Mouse (Mus musculus) CH12.LX (cell line): Measurements from ENCODE around the gene Rfx2. TPM values are rescaled to one million over a fixed set of nuclear protein-coding genes. Genes with fewer than 3 reads are reported as not detected.

Experiments
- DNase-seq: peaks from one replicate; pipeline ENCODE4 v3.0.0-alpha.2; 2013; ENCODE audit errors: extremely low read depth
- H3K27ac ChIP-seq: 2 replicates; pipeline ENCODE4 v1.5.1; 2012; ENCODE audit warnings: low read depth, mild to moderate bottlenecking, control low read depth, moderate library complexity; ENCODE audit not compliant: insufficient read depth
- H3K27me3 ChIP-seq: replicated peaks from 2 replicates; pipeline ENCODE3; 2012; ENCODE audit warnings: inconsistent platforms
- H3K36me3 ChIP-seq, 2 experiments: replicated peaks in 1 of 2; 2 replicates each; pipeline versions ENCODE3 to v1.6.1; 2012; ENCODE audit warnings: inconsistent platforms in 1 of 2, low read length in 1 of 2, mild to moderate bottlenecking in 1 of 2, mixed read lengths in 1 of 2, moderate library complexity in 1 of 2; ENCODE audit not compliant: control insufficient read depth in 1 of 2, insufficient read depth in 1 of 2
- H3K4me1 ChIP-seq, 2 experiments: 2 replicates each; pipeline ENCODE4 v1.6.1; 2012; ENCODE audit warnings: inconsistent platforms in 1 of 2, moderate library complexity in 1 of 2; ENCODE audit not compliant: insufficient read depth in 2 of 2, control insufficient read depth in 1 of 2
- H3K4me2 ChIP-seq: 2 replicates; pipeline ENCODE4 v1.6.1; 2012; ENCODE audit warnings: low read depth, mild to moderate bottlenecking, control low read depth; ENCODE audit not compliant: poor library complexity, insufficient read depth, severe bottlenecking
- H3K4me3 ChIP-seq, 3 experiments: fragments of 150-350 bp in 1 of 3; sonication (generic) in 1 of 3; replicated peaks in 1 of 3; 2 replicates each; pipeline versions ENCODE3 to v1.5.1; 2011 to 2012; ENCODE audit warnings: low read depth in 2 of 3, low read length in 2 of 3, mild to moderate bottlenecking in 2 of 3, moderate library complexity in 2 of 3, control low read depth in 1 of 3, improper control_type of control experiment in 1 of 3, inconsistent platforms in 1 of 3, mixed read lengths in 1 of 3; ENCODE audit not compliant: poor library complexity in 1 of 3
- H3K79me2 ChIP-seq: replicated peaks from 2 replicates; pipeline ENCODE4 v1.6.1; 2012; ENCODE audit warnings: mild to moderate bottlenecking, moderate library complexity; ENCODE audit not compliant: control insufficient read depth, poor library complexity, insufficient read depth, severe bottlenecking; ENCODE audit errors: extremely low read depth
- H3K9ac ChIP-seq: 2 replicates; pipeline ENCODE4 v1.6.1; 2012; ENCODE audit warnings: low read depth, mild to moderate bottlenecking, control low read depth, moderate library complexity; ENCODE audit not compliant: insufficient read depth
- H3K9me3 ChIP-seq: replicated peaks from 2 replicates; pipeline ENCODE3; 2012; ENCODE audit warnings: low read length, inconsistent platforms, mixed read lengths
- CHD2 ChIP-seq: IDR thresholded peaks from 2 replicates; pipeline ENCODE4 v1.6.1; 2011; ENCODE audit warnings: low read length, improper control_type of control experiment
- E2F4 ChIP-seq: IDR thresholded peaks from 2 replicates; pipeline ENCODE4 v1.6.1; 2011; ENCODE audit warnings: low read depth, low read length, improper control_type of control experiment; ENCODE audit not compliant: insufficient replicate concordance
- ELF1 ChIP-seq: IDR thresholded peaks from 2 replicates; pipeline ENCODE4 v1.6.1; 2014; ENCODE audit warnings: low read depth, mild to moderate bottlenecking, inconsistent platforms, low read length, improper control_type of control experiment
- EP300 ChIP-seq: IDR thresholded peaks from 2 replicates; pipeline ENCODE4 v1.6.1; 2011; ENCODE audit warnings: low read length, improper control_type of control experiment
- ETS1 ChIP-seq: conservative IDR thresholded peaks from 2 replicates; pipeline ENCODE4 v1.6.1; 2012; ENCODE audit warnings: low read depth, mild to moderate bottlenecking, inconsistent platforms, low read length, improper control_type of control experiment, moderate library complexity
- GABPA ChIP-seq: IDR thresholded peaks from 2 replicates; pipeline ENCODE4 v1.6.1; 2012; ENCODE audit warnings: low read depth, low read length, improper control_type of control experiment, inconsistent platforms; ENCODE audit not compliant: insufficient replicate concordance
- JUN ChIP-seq: IDR thresholded peaks from 2 replicates; pipeline ENCODE4 v1.6.1; 2011; ENCODE audit warnings: low read depth, mild to moderate bottlenecking, low read length, improper control_type of control experiment, moderate library complexity; ENCODE audit not compliant: insufficient read depth
- KAT2A ChIP-seq: IDR thresholded peaks from 2 replicates; pipeline ENCODE4 v1.6.1; 2012; ENCODE audit warnings: low read length, improper control_type of control experiment, inconsistent platforms; ENCODE audit not compliant: insufficient replicate concordance
- MAFK ChIP-seq: IDR thresholded peaks from 2 replicates; pipeline ENCODE4 v1.6.1; 2011; ENCODE audit warnings: low read length, improper control_type of control experiment; ENCODE audit not compliant: insufficient replicate concordance
- MXI1 ChIP-seq: IDR thresholded peaks from 2 replicates; pipeline ENCODE4 v1.6.1; 2011; ENCODE audit warnings: mild to moderate bottlenecking, low read depth, low read length, improper control_type of control experiment
- NELFE ChIP-seq: IDR thresholded peaks from 2 replicates; pipeline ENCODE4 v1.6.1; 2011; ENCODE audit warnings: low read depth, low read length, improper control_type of control experiment
- NRF1 ChIP-seq: IDR thresholded peaks from 2 replicates; pipeline ENCODE4 v1.6.1; 2014; ENCODE audit warnings: low read depth, mild to moderate bottlenecking, inconsistent platforms, low read length, improper control_type of control experiment, moderate library complexity
- POLR2A ChIP-seq: IDR thresholded peaks from 2 replicates; pipeline ENCODE4 v1.6.1; 2011; ENCODE audit warnings: low read depth, mild to moderate bottlenecking, improper control_type of control experiment, low read length
- RCOR1 ChIP-seq: conservative IDR thresholded peaks from 2 replicates; pipeline ENCODE4 v1.6.1; 2012; ENCODE audit warnings: low read depth, mild to moderate bottlenecking, inconsistent platforms, low read length, improper control_type of control experiment
- SIN3A ChIP-seq: IDR thresholded peaks from 2 replicates; pipeline ENCODE4 v1.6.1; 2012; ENCODE audit warnings: low read length, improper control_type of control experiment, inconsistent platforms
- TBP ChIP-seq: conservative IDR thresholded peaks from 2 replicates; pipeline ENCODE4 v1.6.1; 2011; ENCODE audit warnings: low read depth, low read length, improper control_type of control experiment
- USF2 ChIP-seq: conservative IDR thresholded peaks from 2 replicates; pipeline ENCODE4 v1.6.1; 2011; ENCODE audit warnings: low read depth, low read length, improper control_type of control experiment
- ZC3H11A ChIP-seq: IDR thresholded peaks from 2 replicates; pipeline ENCODE4 v1.6.1; 2012; ENCODE audit warnings: low read depth, mild to moderate bottlenecking, inconsistent platforms, low read length, improper control_type of control experiment
- ZKSCAN1 ChIP-seq: IDR thresholded peaks from 2 replicates; pipeline ENCODE4 v1.6.1; 2012; ENCODE audit warnings: low read depth, inconsistent platforms, low read length, improper control_type of control experiment, borderline replicate concordance
- ZNF384 ChIP-seq: IDR thresholded peaks from 2 replicates; pipeline ENCODE4 v1.6.1; 2012; ENCODE audit warnings: low read depth, low read length, improper control_type of control experiment, inconsistent platforms
- dilution Hi-C: fragments of 300-500 bp; cut with MboI; formaldehyde crosslinking; loops from 2 replicates; pipeline ENCODE4 v1.14.3; 2020; ENCODE audit warnings: low sequenced_read_pairs; ENCODE audit not compliant: extremely low pct_unique_long_range_greater_than_20kb, extremely low pct_ligation_motif_present
- in situ Hi-C: fragments of 300-500 bp; cut with MboI; formaldehyde crosslinking; loops from 3 replicates; pipeline ENCODE4 v1.14.3; 2019; ENCODE audit warnings: low sequenced_read_pairs, low pct_ligation_motif_present, low pct_unique_long_range_greater_than_20kb, mixed read lengths
- polyA plus RNA-seq: library from polyadenylated mRNA; unstranded; fragments of >175 nt; gene quantifications from 2 replicates; pipeline ENCODE4 v1.2.1, GENCODE M21; 2012; ENCODE audit warnings: low read depth; ENCODE audit not compliant: insufficient read length
- total RNA-seq, 2 experiments: library from RNA; depleted of rRNA; stranded (reverse); fragments of 300-350 nt in 1 of 2; fragments of >200 nt in 1 of 2; gene quantifications; 2 replicates each; pipeline ENCODE4 v1.2.3; 2012 to 2014

Gene Rfx2
- total and polyA plus RNA-seq, 3 experiments, result 0.16 to 1.1 (median 0.34) TPM

DNA sequence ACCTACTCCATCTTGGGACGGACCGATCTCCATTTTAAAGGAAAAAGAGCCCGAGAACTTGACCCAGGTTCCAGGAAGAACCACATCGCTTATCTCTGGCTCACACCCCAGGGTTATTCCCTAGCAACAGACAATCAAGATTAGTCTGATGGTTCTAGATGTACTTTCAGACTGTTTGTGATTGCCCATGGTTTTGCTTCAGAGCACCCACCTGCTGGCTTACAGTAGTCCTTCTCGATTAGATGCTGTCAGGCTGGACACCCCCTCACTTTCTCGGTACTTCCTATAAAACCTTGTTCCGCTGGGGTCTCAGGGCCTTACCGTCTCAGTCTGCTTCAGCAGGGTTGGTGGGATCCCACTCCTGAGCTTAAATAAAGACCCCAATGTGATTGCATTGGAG is 5.5 kb upstream of the Rfx2 start:
- TF ChIP-seq ZC3H11A, result no peak
- no peak for TF ChIP-seq NRF1
- no peak for TF ChIP-seq NELFE
- no peak for TF ChIP-seq E2F4
- TF ChIP-seq KAT2A, result no peak
- TF ChIP-seq, all 38 proteins: peak for 0
- H3K27ac ChIP-seq, result no peak overlapping the region
- in situ Hi-C loops, result no loop called here

DNA sequence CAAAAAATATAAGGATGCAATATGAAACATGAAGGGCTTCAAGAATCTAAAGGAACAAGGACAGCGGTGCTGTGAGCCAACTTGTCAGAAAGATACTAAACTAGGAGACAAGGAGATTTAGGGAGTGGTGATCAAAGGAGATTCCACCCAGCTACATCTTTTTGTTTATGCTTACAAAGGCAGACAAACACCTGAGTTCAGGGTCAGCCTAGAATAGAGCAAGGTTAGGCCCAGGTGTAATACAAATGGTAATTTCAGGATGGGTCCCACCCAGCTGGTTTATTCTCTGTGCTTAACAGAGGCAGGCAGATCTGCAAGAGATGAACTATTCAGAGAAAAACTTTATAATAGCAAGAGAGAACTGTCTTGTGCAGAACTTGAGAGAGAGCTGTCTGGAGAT is 2.6 kb upstream of the Rfx2 start:
- Histone ChIP-seq H3K9me3 (no peaks in the 10 kb centered on the region), H3K9ac (no peak overlapping the region), H3K4me1 (peaks cover 0 to 4% of the 10 kb centered on the region in 2 experiments; a peak in 2 of 4 replicates), H3K27ac (no peak overlapping the region), H3K27me3 (peaks cover 80% of the 10 kb centered on the region), H3K4me2 (no peak overlapping the region), H3K79me2 (no peaks in the 10 kb centered on the region), H3K4me3 (no peak overlapping the region), H3K36me3 (no peaks in the 10 kb centered on the region)
- dilution Hi-C loops, result no loop called here
- DNase-seq, result no peak
- TF ChIP-seq ZNF384, result no peak
- no peak for TF ChIP-seq NRF1
- TF ChIP-seq MAFK, result no peak
- no peak for TF ChIP-seq GABPA
- no peak for TF ChIP-seq ELF1
- no peak for TF ChIP-seq EP300
- TF ChIP-seq RCOR1, result no peak
- no peak for TF ChIP-seq TBP
- TF ChIP-seq CHD2, result no peak
- TF ChIP-seq E2F4, result no peak
- TF ChIP-seq POLR2A, result no peak
- no peak for TF ChIP-seq USF2
- TF ChIP-seq MXI1, result no peak
- TF ChIP-seq ZKSCAN1, result no peak
- TF ChIP-seq SIN3A, result no peak
- TF ChIP-seq ETS1, result no peak
- no peak for TF ChIP-seq JUN
- in situ Hi-C loops, result no loop called here

More for the DNA sequence above, 5.5 kb upstream of the Rfx2 start:
- Histone ChIP-seq H3K9ac (no peak overlapping the region), H3K9me3 (no peaks in the 10 kb centered on the region), H3K4me3 (no peak overlapping the region), H3K79me2 (no peaks in the 10 kb centered on the region), H3K27me3 (peaks cover 78% of the 10 kb centered on the region), H3K36me3 (no peaks in the 10 kb centered on the region), H3K4me1 (peaks cover 0 to 10% of the 10 kb centered on the region in 2 experiments; a peak in 3 of 4 replicates), H3K4me2 (no peak overlapping the region)
- no peak for DNase-seq
- dilution Hi-C loops, result no loop called here
